Mouse (Mus musculus): ENCODE measurements around the gene Erc2. TPM values are rescaled to one million over a fixed set of nuclear protein-coding genes. Genes with fewer than 3 reads are reported as not detected.

Erc2 gene
- total and polyA plus RNA-seq, 3 experiments, result not detected

DNA sequence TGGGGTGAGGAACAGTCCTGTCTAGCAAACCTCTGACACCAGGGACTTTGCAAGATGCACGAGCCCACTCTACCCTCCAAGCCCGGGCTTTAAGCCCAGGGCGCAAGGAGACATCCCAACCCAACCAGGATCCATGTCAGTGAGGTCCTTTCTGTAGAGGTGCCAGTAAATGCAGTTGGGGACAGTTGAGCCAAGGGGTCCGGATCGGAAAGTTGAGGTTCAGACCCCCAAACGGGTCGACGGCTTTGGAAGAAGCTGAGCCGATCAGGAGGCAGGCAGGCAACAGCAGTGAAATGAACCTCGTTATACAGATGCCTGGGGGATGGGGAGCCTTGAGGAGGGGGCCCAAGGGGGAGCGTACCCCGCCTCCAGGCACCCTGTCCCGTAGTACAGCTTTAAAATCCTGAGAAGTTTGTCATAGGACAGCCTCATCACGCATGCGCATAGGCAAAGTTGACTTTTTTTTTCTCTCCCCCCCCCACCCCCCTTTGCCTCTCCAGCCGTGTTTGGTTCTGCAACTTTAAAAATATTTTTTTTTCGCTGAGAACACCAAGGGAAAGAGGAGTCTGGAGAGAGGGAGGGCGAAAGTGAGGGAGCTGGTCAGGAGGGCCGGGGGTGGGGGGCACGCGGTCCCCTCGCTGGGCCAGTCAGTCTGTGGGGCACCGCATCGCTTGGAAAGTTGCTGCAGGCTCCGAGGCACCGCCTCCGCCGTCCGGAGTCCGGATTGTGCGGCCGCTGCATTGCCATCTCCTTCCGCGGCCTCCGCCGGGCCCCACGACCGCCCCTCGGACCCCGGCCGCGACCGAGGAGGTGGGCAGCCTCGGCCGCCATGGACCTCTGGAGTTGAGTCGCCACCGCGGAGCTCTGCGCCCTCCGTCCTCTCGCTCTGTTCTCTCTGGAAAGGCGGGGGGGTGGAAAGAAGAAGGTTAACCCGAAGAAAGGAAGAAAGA, 882.1 kb downstream of the Erc2 start, which contains the start of gene Wnt5a:
Gene Wnt5a, plus strand, starts transcription at position 650 of the 950 bp plus-strand sequence.
- in situ Hi-C loops (cut with MboI; ENCODE audit: low pct_ligation_motif_present, low pct_unique_long_range_greater_than_20kb, low sequenced_read_pairs) (no loop called here), dilution Hi-C loops (cut with MboI; ENCODE audit: extremely low pct_ligation_motif_present, extremely low pct_unique_long_range_greater_than_20kb, low sequenced_read_pairs) (no loop called here)
- Histone ChIP-seq H3K36me3 (replicated peaks in 1 of 2; ENCODE audit: control insufficient read depth in 1 of 2, insufficient read depth in 1 of 2, low read length in 1 of 2) (no peaks in the 10 kb centered on the region), H3K79me2 (replicated peaks; ENCODE audit: control insufficient read depth, extremely low read depth, insufficient read depth, poor library complexity, severe bottlenecking) (no peaks in the 10 kb centered on the region), H3K4me2 (ENCODE audit: insufficient read depth, low read depth, poor library complexity, severe bottlenecking) (no peak within 1 kb of the TSS), H3K9ac (ENCODE audit: insufficient read depth, low read depth) (no peak within 1 kb of the TSS), H3K27ac (ENCODE audit: insufficient read depth, low read depth) (no peak within 1 kb of the TSS), H3K4me3 (replicated peaks in 1 of 3; ENCODE audit: low read depth in 2 of 3, low read length in 2 of 3, poor library complexity in 1 of 3) (no peak within 1 kb of the TSS), H3K4me1 (ENCODE audit: control insufficient read depth in 1 of 2, insufficient read depth in 2 of 2) (no peaks in the 10 kb centered on the region), H3K9me3 (replicated peaks; ENCODE audit: low read length) (peaks cover 96% of the 10 kb centered on the region), H3K27me3 (replicated peaks) (no peaks in the 10 kb centered on the region)
- DNase-seq (ENCODE audit: extremely low read depth), result no peak
- no peak for TF ChIP-seq NELFE (IDR thresholded peaks at IDR 0.05; ENCODE audit: low read depth, low read length)

GRCm38 (mm10) chr14:28505051-28505585, 882.9 kb downstream of the Erc2 start:
- Histone ChIP-seq H3K79me2 (replicated peaks; ENCODE audit: control insufficient read depth, extremely low read depth, insufficient read depth, poor library complexity, severe bottlenecking) (no peaks in the 10 kb centered on the region), H3K27me3 (replicated peaks) (no peaks in the 10 kb centered on the region), H3K4me3 (replicated peaks in 1 of 3; ENCODE audit: low read depth in 2 of 3, low read length in 2 of 3, poor library complexity in 1 of 3) (no peak overlapping the region), H3K9ac (ENCODE audit: insufficient read depth, low read depth) (no peak overlapping the region), H3K27ac (ENCODE audit: insufficient read depth, low read depth) (no peak overlapping the region), H3K4me2 (ENCODE audit: insufficient read depth, low read depth, poor library complexity, severe bottlenecking) (no peak overlapping the region), H3K9me3 (replicated peaks; ENCODE audit: low read length) (peaks cover 96% of the 10 kb centered on the region), H3K4me1 (ENCODE audit: control insufficient read depth in 1 of 2, insufficient read depth in 2 of 2) (no peaks in the 10 kb centered on the region), H3K36me3 (replicated peaks in 1 of 2; ENCODE audit: control insufficient read depth in 1 of 2, insufficient read depth in 1 of 2, low read length in 1 of 2) (no peaks in the 10 kb centered on the region)
- dilution Hi-C loops (cut with MboI; ENCODE audit: extremely low pct_ligation_motif_present, extremely low pct_unique_long_range_greater_than_20kb, low sequenced_read_pairs), result no loop called here
- DNase-seq (ENCODE audit: extremely low read depth), result no peak
- TF ChIP-seq JUND (conservative IDR thresholded peaks at IDR 0.05; ENCODE audit: low read depth, low read length) (no peak), ELF1 (IDR thresholded peaks at IDR 0.05; ENCODE audit: low read depth, low read length) (no peak), RCOR1 (conservative IDR thresholded peaks at IDR 0.05; ENCODE audit: low read depth, low read length) (no peak), MAZ (IDR thresholded peaks at IDR 0.05; ENCODE audit: low read depth, low read length) (no peak), CHD1 (IDR thresholded peaks at IDR 0.05; ENCODE audit: low read depth, low read length) (no peak), MAFK (IDR thresholded peaks at IDR 0.05; ENCODE audit: insufficient replicate concordance, low read length) (no peak), EP300 (IDR thresholded peaks at IDR 0.05; ENCODE audit: low read length) (no peak)
- in situ Hi-C loops (cut with MboI; ENCODE audit: low pct_ligation_motif_present, low pct_unique_long_range_greater_than_20kb, low sequenced_read_pairs), result no loop called here

- H3K4me2 ChIP-seq (ENCODE audit: insufficient read depth, low read depth, poor library complexity, severe bottlenecking), result no peak overlapping the region
- peaks cover 96% of the 10 kb centered on the region for H3K9me3 ChIP-seq (replicated peaks; ENCODE audit: low read length)
- no peaks in the 10 kb centered on the region for H3K4me1 ChIP-seq (ENCODE audit: control insufficient read depth in 1 of 2, insufficient read depth in 2 of 2)
- DNase-seq (ENCODE audit: extremely low read depth), result no peak
- H3K79me2 ChIP-seq (replicated peaks; ENCODE audit: control insufficient read depth, extremely low read depth, insufficient read depth, poor library complexity, severe bottlenecking), result no peaks in the 10 kb centered on the region
- dilution Hi-C loops (cut with MboI; ENCODE audit: extremely low pct_ligation_motif_present, extremely low pct_unique_long_range_greater_than_20kb, low sequenced_read_pairs) (no loop called here), in situ Hi-C loops (cut with MboI; ENCODE audit: low pct_ligation_motif_present, low pct_unique_long_range_greater_than_20kb, low sequenced_read_pairs) (no loop called here)
- no peaks in the 10 kb centered on the region for H3K36me3 ChIP-seq (replicated peaks in 1 of 2; ENCODE audit: control insufficient read depth in 1 of 2, insufficient read depth in 1 of 2, low read length in 1 of 2)
- no peak overlapping the region for H3K27ac ChIP-seq (ENCODE audit: insufficient read depth, low read depth)
- no peak overlapping the region for H3K9ac ChIP-seq (ENCODE audit: insufficient read depth, low read depth)
- TF ChIP-seq CTCF (conservative IDR thresholded peaks at IDR 0.05 in 1 of 2, IDR thresholded peaks at IDR 0.05 in 1 of 2; ENCODE audit: low read depth in 2 of 2, low read length in 2 of 2) (no peak), ELF1 (IDR thresholded peaks at IDR 0.05; ENCODE audit: low read depth, low read length) (no peak)
- no peaks in the 10 kb centered on the region for H3K27me3 ChIP-seq (replicated peaks)
- H3K4me3 ChIP-seq (replicated peaks in 1 of 3; ENCODE audit: low read depth in 2 of 3, low read length in 2 of 3, poor library complexity in 1 of 3), result no peak overlapping the region
These were observed 883.6 kb downstream of the Erc2 start for GRCm38 (mm10) chr14:28505586-28506375.

Measured in CH12.LX (cell line).